Mouse (Mus musculus) v-Abl transformed pro-B cells (cell line): Measurements from ENCODE around the gene Rgl1.

Source experiments
- in situ Hi-C, 2 experiments: fragments of 400-800 bp; cut with MboI; formaldehyde crosslinking; loops; one replicate each; pipeline ENCODE4 v1.15.1; 2025; ENCODE audit not compliant: unreplicated experiment in 2 of 2

The Rgl1 gene

DNA sequence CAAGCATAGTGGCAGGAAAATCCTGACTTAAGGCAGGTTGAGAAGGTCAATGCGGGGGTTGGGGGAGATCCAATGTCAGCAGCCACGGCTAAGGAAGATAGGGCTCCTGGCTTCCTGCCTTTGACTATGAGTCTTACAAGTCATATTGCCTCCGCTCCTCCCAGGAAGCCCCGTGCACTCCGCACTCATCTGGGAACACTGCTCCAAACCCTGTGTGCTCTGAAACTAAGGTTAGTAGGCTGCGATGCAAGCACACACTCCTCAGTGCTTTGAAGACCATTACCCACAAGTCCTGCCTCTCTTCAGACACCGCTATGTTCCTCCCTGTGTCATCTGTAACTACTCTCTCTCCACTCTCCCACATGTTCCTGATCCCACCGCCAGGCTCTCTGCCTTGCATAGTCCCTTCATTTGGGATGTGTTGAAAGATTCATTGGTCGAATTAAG lies 143.4 kb downstream of the Rgl1 start:
- in situ Hi-C loops = loop anchor here (5.0 to 10.0 kb wide), 3 partner anchors 52 to 90 kb away; no protein-coding TSS in a partner anchor

DNA sequence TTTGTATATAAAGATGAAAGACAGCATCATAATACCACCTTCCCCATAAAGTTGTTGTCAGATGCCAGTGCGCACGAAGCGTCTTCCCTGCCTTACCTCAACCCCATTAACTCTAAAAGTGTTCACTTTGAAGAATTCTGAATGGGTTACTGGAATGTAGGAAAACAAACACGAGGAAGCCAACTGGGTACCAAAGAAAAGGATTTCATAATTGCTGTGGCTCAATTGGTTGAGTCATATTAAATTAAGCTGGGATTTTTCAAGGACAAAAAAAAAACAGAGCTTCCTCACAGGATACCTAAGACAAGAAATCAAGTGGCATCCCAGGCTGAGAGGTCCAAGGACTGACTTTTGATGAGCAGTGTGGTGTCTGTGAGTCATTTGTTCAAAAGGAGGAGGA lies 144.5 kb downstream of the Rgl1 start:
- in situ Hi-C loops = loop anchor here (5.0 to 10.0 kb wide), 3 partner anchors 53 to 89 kb away; no protein-coding TSS in a partner anchor

DNA sequence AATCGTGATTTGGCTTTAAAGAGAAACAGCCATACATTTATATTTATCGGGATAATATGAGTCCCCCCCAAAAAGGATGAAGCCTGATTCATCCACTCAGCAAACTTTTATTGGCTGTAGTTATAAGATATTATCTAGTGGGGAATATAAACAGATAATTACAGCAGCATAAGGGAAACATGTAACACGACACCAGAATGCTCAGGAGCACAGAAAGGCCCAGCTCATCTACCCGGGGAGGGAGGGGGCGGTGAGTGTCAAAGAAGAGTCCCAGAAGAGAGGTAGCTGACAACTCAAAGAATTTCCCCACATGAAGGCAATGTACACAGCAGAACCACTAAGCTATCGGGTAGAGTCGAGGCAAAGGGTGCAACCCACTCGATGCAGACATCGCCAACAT lies 146.8 kb downstream of the Rgl1 start:
- in situ Hi-C loops = no loop called here

DNA sequence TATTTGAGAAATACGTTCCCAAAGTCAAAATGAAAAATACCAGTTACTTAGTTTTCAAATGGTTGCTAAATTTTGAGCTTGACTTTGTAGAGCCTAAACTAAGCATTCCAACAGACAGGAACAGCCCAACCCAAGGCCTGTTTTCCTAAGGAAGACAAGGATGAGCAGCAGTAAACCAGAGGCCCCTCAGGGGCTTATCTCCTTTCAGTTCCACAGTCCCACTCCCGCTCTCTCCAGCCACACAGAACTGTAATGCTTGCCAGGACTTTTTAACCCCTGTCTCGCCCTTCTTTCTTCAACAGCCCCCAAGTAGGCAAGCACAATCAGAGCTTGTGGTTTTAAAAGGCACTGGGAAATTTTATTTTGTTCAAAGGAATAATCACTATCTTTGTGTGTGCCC lies 147.3 kb downstream of the Rgl1 start:
- in situ Hi-C loops = no loop called here

DNA sequence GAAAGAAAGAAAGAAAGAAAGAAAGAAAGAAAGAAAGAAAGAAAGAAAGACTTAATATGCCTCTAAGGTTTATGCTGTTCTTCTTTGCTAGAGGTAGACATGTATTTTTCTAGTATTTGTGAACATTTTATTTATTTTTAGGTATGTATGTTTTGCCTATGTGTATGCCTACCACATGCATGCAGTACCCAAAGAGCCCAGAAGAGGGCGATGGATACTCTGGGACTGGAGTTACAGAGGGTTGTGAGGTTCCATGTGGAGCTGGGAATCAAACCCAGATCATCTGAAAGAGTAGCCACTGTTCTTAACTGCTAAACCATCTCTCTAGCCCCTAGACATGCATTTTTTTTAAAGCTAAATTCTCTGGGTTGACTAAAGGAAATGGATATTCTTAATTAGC lies 147.8 kb downstream of the Rgl1 start:
- in situ Hi-C loops = no loop called here

DNA sequence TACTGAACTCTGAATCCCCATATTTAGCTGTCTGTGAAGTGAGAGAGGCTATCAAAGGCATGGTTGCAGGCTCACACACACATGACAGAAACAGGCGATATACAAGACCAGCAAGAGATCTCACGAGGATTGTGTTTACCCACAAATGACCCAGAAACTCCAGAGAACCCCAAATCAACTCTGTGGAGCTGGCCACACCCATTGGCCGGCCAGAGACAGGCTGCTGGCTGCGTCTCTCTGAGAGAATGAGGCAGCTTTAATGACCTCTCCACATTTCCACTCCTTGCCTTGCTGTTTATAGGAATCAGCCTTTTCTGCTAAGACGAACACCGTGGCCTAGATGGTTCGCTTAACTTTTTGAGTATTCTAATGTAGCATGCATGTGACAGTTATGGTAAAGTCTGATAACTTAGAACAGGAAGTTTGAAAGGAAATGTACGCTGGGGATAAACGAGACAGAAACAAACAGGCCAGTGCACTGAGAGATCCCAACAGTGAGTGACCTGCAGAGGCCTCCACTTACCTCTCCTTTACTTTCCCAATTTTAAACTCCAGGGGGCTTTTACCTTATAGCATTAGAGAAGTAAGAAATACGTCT lies 148.3 kb downstream of the Rgl1 start:
- in situ Hi-C loops = no loop called here

DNA sequence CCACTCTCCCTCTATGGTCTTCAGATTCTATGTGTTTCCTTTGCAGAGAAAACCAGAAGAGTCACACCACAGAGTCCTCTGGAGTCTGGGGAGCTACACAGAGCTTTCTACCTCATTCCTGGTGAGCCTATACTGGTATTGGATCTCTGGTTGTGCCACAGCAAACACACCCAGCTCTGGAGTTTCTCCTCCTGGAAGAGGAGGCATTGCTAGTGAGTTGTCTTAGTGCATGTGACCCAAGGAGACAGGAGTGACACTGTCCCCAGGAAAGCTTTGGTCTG lies 149.4 kb downstream of the Rgl1 start:
- in situ Hi-C loops = no loop called here

DNA sequence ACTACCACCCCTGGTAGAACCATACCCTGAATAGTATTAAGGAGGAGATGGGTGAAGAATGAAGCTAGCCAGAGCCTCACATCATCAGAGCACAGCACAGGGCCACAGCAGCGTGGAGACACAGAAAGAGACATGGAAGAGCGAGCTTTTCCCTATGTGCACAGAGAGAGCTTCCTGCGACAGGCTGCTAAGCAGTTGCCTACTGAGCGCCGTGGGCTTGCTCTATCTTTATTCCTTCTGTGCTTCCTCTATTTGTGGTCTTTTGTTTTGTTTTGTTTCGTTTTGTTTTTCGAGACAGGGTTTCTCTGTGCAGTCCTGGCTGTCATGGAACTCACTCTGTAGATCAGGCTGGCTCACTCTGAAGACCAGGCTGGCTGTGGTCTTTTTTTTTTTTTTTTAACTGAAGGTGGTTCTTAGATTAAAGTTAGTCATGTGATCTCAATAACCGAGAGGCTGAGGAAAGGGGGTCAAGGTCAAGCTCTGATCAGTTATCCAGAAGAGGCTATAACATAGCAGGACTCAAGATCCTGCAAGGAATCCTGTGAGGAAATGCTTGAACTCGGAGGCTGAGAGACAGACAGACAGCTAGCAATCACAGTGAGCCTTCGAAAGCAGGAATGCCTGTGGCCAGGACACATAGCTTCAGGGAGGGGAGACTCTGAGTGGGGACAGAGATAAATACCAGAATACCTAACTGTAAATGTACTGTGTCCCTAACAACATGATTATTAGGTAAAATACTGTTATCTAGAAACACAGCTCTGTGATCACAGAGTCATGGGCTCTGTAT lies 150.0 kb downstream of the Rgl1 start:
- in situ Hi-C loops = no loop called here

DNA sequence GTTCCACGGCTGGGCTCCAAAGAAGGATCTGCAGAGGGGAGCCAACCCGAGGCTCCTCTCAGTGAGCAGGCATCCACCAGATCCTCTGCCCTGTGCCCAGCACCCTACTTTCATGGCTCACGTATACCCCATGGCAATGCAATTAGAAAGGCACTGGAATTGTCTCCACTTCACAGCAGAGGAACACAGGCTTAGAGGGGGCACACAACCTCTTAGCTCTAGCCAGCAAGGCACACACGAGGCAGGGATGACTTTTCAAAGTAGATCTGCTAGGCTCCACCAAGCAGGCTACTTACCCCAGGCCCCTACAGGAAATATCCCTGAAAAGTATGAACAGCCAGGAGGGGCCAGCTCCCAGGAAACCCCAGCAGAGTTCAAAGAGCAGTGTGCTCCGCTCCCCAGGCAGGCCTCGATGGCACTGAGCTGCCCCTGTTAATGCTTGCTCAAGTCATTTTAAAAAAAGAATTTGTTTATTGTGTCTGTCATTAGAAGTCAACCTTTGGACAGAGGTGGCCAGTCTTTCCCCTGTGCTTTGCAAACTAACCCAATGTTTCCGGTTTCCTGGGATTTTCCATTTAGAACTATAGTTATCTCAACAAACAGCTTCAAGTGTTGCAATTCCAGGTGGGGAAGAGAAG lies 151.3 kb downstream of the Rgl1 start:
- in situ Hi-C loops = no loop called here

DNA sequence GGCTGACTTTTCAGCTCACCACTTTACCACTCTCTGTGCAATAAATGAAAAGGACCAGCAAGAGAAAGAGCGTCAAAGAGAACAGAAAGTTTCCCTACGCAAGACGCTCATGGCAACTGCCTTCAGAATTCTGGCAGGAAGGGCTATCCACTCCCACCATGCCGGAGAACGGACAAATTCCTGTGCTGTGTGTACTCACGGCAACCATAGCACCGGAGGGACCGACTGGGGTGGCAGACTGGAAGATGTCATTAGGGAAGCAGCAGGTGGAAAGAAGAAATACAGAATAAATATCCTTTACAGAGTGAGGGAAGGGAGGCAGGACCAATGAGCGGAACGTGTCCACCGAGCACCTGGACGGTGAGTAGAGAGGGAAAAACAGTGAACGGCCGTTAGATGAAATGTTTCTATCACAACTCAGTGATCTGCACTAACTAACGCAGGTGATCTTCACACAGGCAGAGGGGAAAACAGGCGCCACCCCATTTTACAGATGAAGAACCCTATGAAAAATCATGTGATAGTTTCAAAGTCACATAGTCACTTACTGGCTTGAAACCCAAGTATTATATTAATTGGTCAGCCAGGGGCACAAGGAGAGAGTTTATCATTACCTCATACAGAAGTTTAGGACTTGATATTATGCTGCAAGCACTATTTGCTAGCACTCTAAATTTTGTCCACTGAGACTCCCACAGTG lies 152.8 kb downstream of the Rgl1 start:
- in situ Hi-C loops = no loop called here

DNA sequence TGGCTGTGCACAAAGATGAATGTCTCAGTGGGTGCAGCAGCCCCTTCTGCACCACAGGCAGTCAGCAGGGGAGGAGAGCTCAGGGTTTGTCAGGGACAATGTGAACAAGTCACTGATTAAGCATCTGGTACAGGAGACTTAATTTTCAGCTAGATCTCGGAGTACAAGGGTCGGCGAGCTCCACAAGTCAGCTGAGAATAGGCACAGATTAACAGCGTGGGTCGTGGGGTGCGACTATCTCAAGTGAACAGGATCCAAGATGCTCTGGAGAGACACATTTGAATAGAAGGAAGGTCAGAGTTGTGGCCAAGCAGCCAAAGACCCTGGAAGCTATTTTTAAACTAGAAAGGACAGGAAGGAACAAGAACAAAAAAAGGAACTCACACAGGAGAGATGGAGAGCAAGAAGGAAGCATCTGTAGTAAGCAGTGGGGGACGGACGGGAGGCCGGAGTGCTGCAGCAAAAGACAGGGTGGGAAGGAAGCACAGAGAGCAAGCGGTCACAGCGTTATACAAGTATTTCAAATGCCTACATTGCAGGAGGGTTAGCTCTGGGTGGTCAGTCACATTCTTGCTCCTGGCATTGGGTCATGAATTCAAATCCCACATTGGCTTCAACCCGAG lies 153.5 kb downstream of the Rgl1 start:
- in situ Hi-C loops = no loop called here

DNA sequence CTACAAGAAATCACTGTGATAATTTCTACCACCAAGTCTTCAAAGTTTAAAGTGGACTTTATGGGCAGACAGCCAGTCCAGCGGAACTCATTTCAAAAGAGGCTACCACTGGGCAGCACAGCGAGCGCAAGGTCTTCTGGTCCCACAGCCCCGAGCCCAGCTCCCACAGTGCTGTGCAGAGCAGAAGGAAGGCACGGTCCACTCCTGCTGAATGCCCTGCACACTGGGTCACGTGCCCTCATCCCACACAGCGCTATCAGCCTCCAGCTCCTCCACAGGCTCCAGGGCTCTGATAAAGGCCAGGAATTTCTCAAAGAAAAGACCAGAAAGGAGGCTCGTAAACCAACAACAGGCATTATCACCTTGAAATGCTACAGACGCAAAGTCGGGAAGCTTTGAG lies 156.6 kb downstream of the Rgl1 start:
- in situ Hi-C loops = no loop called here

DNA sequence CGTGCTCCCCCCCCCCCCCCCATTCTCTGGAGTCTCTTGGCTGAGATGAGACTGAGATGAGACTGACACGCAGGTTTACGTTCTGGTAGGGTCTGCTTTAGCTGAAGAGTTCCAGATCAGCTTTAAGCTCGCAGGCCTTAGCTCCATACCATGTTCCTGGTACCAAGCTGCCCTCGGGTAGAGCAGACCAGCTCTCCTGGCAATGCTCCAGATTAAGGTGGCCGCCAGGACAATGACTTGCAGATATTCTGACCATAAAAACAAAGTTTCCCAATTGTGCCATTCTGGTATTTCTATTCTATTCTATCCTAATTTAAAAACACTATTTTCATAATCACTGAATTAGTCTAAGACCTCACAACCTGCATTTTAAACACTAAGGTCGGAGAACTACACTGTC lies 157.1 kb downstream of the Rgl1 start:
- in situ Hi-C loops = no loop called here

DNA sequence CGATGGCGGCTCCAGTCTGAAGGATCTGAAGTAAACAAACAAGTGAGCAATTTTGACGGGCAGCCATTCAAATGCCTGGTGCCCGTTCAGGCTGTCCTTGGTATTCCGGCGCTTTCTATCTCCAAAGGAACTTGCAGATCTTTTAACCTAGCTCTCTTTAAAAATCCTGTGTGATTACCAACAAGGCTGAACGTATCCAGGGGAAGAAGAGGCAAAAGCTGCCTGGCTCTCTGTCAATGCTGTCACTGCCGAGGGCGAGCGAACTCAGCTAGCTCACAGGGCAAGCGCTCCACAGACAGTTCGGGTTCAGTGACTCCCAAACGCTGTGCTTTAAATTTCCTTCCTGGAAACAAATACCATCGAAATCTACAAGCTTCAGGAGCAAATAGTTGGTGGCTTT lies 158.4 kb downstream of the Rgl1 start:
- in situ Hi-C loops = no loop called here

DNA sequence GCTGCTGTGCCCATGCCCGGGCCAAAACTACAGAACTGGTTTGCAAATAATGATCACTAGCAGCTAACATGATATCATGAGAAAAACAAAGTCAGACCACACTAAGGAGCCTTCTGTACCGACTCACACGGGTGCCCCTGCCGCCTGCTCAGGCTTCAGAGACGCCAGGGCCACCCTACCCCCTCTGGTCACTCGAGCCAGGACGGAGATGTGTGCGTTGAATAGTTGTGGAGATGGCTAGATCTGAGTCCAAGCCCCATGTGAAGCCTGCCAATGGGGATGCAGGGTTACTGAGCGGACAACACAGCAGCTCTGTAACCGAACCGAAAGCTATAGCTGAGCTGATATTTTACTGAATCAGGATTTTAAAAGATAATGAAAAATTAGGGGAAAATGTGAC lies 159.4 kb downstream of the Rgl1 start:
- in situ Hi-C loops = no loop called here

DNA sequence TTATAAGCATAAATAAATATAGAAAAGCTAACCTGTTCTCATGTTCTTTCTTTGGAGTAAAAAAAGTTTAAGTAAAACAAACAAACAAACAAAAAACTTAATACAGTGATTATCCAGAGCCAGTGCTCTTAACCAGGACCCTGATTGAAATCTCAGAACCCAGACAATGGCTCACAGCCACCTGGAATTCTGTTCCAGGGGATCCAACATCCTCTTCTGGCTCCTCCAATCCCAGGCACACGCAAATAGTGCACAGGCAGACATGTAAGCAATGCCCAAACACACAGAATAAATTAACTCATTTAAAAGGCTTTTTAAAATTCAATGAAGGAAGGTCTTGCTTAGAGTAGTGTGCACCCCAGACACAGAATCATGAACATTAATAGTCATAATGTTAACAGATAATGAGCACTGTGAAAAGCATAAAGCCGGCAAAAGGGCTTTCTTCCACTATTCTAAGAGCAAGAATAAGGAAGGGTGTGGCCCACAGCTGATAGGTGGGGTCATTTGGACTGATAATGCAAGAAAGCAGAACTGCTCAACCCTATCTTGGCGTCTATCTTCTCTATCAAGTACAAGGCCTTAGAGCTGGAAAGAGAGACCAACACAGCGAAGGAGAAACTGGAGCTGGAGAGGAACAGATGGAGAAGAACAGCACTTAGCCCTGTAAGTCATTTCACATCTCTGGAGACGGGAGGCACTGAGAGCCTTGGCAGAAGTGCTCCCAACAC lies 160.1 kb downstream of the Rgl1 start:
- in situ Hi-C loops = no loop called here

DNA sequence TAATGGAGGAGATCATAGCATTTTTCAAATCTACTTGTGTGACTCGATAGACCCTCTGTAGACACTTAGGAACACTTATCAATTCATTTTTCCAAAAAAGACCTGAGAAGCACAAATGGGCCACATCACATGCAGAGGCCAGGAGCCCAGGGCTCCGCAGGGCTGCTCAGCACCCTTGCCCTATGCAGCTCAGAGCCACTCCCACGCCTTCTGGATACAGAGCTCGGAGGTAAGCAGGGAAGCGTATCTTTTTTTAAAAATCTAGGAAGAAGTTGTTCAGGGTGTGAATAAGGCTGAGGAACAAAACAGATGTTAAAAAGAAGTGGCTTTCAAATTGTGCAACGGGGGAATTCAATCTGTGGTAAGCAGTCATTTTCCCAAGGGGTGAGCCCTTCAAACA lies 162.0 kb downstream of the Rgl1 start:
- in situ Hi-C loops = no loop called here

DNA sequence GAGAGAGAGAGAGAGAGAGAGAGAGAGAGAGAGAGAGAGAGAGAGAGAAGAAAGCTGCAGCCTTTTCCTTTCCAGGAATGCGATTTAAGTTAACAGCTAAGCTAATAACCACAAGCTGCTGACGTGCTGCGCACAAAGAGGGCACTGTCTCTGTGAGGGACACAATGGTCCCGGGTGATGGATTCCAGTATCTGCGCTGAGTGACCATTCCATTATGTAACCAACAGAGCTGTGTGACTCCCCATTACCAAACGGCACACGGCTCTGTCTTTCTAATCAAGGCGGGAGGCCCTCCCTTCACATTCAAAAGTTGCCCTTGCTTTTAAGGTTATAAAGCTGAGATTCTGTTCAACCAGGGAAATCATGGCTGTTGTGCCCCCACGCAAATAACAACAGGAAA lies 162.5 kb downstream of the Rgl1 start:
- in situ Hi-C loops = no loop called here

DNA sequence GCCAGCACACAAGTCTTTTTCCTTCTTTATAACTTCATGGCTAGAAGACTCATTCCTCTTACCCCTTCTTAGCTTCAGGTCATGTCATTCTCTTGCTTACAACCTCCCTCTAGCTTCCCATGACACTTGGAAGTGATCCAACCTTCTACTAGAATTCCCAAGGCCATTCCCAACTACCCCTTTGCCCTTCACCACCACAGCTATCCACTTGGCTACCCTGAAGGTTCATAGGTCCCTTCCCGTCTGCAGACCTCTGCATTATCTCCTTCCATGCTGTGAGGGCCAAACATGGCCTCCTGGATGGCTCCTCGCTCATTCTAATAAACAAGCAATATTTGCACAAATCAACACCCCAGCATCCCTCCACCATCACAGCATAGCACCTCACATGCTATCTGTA lies 165.7 kb downstream of the Rgl1 start:
- in situ Hi-C loops = no loop called here

DNA sequence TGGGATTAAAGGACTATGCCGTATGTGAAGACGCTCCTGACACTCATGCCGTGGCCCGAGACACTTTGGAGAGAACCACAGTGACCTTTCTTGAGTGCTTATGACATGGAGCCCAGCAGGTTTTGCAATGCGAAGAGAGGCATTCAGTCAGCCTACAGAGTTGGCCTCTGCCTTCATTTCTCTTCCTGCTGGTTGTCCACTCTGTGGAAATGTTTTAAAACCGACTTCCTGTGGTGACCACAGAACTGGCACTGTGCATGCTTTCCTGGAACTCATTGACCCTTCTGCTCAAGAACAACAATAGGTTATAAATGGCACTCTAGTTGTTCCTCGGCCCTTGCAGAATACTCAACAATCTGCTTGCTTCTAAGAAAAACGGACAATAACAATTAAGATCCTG lies 166.8 kb downstream of the Rgl1 start:
- in situ Hi-C loops = loop anchor here in 1 of 2 experiments (5.0 kb wide), 1 partner anchor 57 kb away; no protein-coding TSS in a partner anchor
